Mouse (Mus musculus): ENCODE measurements around the gene Pi4kb.
"Not testable (repeated sequence)": the region's sequence is repeated elsewhere in the genome, so short reads cannot be mapped to it uniquely, and the experiment has no call there.

DNA sequence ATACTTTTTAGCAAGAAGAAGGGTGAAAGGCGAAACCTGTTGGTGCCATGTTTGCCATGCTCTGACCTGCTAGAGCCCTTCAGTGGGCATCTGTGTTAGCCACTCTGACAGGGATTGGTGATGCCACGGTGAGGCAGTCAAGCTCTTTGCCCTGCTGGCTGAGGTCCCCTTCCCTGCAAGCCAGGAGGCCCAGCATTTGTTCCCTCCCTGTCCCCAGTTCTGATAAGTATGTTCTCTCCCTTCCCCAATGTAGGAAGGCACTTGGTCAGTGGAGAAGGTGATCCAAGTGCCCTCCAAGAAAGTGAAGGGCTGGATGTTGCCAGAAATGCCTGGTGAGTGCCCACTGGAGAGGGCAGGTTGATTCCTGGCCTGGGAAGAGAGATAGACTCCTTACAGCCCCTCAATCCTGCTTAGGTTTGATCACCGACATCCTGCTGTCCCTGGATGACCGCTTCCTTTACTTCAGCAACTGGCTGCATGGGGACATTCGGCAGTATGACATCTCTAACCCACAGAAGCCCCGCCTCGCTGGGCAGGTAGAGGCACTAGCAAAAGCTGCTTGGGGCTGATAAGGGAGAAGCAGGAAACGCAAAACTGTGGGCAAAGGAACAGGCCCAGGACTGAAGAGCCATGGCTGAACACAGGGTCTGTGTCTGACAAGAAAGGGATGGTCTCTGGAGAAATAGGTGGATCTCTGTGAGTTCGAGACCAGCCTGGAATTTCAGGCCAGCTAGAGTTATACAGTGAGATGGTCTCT lies 32.1 kb upstream of the Pi4kb start:
- not testable (repeated sequence) for TF ChIP-seq POLR2A (IDR thresholded peaks at IDR 0.05; ENCODE audit: insufficient read depth, low read length); CTCF (IDR thresholded peaks at IDR 0.05; ENCODE audit: low read depth, low read length)

Data from ES-Bruce4 (cell line).